Mouse (Mus musculus) adrenal gland, adult 18-20 months (tissue): ENCODE measurements around the gene Rab11fip4. TPM values are rescaled to one million over a fixed set of nuclear protein-coding genes. Genes with fewer than 3 reads are reported as not detected.
"Not testable (repeated sequence)": the region's sequence is repeated elsewhere in the genome, so short reads cannot be mapped to it uniquely, and the experiment has no call there.

Experiments used
- DNase-seq, 2 experiments: peaks; one replicate each; pipeline ENCODE4 v3.0.0; 2021 to 2022; ENCODE audit warnings: low spot score in 2 of 2
- total RNA-seq, 2 experiments: library from RNA; stranded (reverse); gene quantifications; 1 replicate in 1 of 2; 2 replicates in 1 of 2; pipeline ENCODE4 v1.2.3; 2021

The Rab11fip4 gene
- total RNA-seq, 2 experiments from 2014 or later: 2.0 to 4.3 TPM

GRCm38 (mm10) chr11:79675994-79676393, 85.0 kb downstream of the Rab11fip4 start:
- no peak for DNase-seq

DNA sequence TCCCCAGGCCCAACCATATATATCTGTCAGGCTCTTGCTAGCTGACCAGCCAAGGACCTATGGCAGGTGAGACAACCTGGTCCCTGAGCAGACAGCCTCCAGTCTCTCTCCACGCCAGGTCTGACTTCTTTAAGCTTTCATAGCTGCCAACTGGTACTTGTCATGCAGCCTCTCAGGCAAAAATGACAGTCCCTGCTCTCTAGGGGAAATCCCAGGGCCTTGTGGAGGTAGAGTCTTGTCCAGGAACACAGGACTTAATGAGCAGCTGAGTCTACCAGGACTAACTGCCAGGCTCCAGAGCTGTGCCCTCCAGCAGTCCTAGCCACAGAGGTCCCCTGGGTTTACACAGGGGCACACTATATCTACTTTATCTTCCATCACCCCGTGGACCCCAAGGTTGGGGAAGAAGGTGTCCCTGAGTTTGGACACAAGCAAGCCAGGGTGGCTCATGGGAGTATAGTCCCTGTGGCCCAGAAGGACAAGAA, 85.5 kb downstream of the Rab11fip4 start:
- DNase-seq: no peak

- DNase-seq: no peak
Measured at GRCm38 (mm10) chr11:79677402-79677801, 86.4 kb downstream of the Rab11fip4 start.

DNA sequence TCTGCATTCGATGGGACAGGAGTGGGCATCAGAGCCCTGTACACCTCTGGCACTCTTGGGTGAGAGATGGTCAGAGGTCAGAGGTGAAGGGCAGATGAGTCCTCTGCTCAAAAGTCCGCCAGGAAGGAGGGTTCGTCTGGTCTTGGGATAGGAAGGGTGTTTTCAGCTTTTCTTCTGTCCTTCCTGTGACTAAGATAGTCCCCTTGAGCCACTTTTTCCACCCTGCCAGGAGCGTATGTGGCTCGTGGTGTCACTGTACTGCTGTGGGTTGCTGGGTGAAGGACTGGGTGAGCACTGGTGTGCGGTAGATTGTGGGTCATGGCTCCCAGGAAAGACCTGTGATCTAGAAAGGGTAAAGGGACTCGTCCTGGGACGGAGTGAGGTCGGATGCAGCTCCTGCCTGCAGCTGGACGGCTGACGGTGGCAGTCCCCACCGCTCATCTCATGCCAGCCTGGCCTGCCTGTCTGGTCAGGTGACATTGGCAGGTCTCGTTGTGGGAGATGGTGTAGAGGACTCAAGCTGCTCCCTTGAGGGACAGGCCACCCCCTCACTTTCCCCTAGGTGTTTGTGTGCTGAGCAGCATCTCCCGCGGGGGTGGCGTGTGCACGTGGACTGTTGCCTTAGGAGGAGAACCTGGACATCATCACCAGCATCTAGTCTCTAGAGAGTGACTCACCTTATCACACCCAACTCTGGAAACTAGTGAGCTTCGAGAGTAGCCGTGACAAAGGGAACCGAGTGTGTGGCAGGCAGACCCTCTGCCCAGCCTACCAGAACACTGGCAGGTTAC, 87.5 kb downstream of the Rab11fip4 start:
- no peak for DNase-seq

GRCm38 (mm10) chr11:79679929-79680328, 88.9 kb downstream of the Rab11fip4 start:
- no peak for DNase-seq

DNA sequence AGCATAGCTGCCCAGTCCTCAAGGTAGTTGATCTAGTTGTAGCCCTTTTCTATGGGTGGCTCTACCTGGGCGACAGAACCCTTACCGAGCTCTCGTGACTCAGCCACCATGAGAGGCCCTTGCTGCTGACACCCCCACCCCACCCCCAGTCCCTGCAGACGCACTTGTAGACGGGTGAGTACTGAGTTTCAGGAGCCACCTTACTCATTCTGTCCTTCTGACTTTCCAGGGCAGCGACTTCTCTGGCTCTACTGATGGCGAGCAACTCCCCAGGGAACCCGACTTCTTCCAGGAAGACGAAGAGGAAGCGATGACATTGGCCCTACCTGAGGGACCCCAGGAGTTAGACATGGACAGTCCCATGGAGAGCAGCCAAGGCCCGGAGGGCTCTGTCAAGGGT, 89.5 kb downstream of the Rab11fip4 start:
- DNase-seq: no peak

DNA sequence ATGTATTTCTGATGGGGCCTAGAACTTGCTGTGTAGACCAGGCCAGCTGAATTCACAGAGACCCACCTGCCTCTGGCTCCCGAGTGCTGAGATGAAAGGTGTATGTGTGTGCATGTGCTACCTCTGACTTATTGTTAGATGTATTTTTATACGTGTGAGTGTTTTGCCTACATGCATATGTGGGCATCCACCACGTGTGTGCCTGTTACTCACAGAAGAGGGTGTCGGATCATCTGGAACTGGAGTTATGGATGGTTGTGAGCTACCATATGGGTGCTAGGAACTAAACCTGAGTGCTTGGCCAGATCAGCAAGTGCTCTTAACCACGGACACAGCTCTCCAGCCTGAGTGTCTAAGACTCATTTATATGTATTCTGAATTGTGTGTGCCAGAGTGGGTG, 90.2 kb downstream of the Rab11fip4 start:
- no peak for DNase-seq

DNA sequence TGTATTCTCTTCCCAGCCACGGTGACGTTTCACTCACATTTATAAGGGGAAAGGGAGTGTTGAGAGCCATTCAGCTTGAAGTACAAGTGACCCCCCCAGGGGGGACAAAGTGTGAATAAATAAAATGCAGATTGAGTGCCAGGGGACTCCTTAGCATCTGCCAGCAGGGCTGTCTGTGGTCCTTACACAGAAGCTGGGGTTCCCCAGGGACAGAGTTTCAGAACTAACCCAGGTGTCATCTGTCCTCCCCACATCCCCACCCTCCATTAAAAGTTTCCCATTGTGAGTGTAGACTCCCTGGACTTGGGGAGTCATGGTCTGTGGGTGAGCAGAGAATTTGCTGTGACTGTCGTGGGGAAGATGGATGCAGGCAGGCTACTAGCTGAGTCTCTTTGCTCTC, 90.8 kb downstream of the Rab11fip4 start:
- DNase-seq: no peak

- DNase-seq: no peak
Measured at GRCm38 (mm10) chr11:79685109-79685508, 94.1 kb downstream of the Rab11fip4 start.

DNA sequence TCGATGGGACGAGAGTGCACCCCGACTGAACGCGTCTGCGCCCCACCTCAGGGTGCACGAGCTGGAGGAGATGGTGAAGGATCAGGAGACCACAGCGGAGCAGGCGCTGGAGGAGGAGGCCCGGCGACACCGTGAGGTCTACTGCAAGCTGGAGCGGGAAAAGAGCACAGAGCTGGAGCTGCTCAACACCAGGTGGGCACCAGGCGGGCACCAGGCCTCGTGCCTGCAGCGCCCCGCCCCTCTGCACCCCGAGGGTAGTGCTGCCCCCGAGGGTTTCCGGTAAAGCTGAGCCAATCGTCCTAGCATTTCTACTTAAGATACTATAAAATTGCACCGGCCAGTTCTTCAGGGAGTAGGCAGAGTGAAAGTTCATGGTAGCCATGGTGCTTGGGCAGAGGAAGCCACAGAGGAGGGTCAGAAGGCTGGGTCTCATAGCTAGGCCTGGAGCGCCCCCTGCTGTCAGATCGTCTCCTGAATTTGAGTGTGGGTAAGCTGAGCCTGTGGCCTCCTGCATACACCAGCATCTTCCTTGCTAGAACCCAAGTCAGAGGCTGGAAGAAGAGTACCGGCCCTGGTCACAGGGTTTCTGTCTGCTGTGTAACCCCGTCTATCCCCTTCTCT, 95.6 kb downstream of the Rab11fip4 start:
- peak; percentile 93 to 95 for DNase-seq

DNA sequence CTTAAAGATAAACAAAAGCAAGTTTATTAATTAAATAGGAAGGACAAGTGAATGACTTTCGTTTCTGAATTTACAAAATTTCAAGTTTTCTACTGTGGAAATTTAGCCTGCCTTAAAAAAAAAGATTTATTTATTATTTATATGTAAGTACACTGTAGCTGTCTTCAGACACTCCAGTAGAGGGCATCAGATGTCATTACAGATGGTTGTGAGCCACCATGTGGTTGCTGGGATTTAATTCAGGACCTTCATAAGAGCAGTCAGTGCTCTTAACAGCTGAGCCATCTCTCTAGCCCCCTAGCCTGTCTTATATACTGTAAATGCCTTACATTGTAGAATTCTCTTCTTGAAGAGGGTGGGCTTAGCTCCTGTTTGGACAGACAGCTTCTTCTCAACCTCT, 98.9 kb downstream of the Rab11fip4 start:
- no peak for DNase-seq

- DNase-seq: no peak
Measured at GRCm38 (mm10) chr11:79691513-79691912, 100.5 kb downstream of the Rab11fip4 start.

DNA sequence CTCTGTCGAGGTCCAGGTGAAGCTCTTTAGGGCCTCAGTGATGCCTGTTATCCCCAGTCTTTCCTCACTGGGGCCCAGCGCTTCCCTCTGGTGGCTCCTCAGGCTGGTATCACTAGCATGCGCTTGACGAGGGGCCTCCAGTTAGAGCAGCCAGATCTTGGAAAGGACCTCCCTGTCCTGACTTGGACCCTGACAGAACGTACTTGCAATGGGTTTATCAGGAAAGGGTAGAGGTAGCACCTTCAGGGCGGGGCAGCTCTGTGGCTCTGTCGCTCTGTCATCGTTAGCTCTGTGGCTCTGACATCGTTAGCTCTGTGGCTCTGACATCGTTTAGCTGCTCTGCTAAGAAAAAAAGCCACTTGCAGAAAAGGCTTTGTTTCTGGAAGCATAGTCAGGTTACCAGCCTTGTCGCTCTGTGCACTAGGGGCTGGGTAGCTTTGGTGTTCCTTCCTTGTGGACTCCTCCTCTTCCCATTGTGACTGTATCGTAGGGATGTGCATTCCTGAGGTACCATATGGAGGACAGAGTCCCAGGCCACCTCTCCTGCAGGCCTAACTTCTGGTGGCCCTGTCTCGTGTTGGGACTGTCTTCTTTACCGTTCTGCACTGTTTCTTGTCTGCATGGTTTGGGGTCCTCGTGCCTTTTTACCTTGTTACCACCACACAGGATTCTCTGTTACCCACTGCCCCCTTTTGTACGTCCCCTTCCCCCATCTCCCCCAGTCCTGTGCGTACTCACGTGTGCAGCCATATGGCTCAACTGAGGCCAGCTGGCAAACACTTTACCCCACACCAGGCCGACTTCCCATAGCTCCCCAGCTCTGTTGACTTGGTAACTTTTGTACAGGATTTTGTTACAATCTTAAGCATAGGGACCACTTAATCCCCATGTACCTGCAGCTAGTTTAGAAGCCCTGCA, 105.6 kb downstream of the Rab11fip4 start:
- DNase-seq: no peak

GRCm38 (mm10) chr11:79698071-79698470, 107.1 kb downstream of the Rab11fip4 start:
- DNase-seq: no peak

DNA sequence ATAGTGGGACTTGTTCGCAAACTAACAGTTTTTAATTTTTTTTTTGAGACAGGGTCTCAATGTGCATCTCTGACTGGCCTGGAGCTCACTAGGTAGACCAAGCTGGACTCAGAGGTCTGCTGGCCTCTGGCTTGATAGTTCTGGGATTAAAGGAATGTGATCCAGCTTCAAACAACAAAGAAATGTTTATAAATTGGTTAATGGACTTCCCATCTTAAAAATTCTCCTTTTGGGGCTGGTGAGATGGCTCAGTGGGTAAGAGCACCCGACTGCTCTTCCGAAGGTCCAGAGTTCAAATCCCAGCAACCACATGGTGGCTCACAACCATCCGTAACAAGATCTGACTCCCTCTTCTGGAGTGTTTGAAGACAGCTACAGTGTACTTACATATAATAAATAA, 107.5 kb downstream of the Rab11fip4 start:
- DNase-seq: not testable (repeated sequence)

- DNase-seq: no peak
Measured at GRCm38 (mm10) chr11:79701466-79701865, 110.5 kb downstream of the Rab11fip4 start.

DNA sequence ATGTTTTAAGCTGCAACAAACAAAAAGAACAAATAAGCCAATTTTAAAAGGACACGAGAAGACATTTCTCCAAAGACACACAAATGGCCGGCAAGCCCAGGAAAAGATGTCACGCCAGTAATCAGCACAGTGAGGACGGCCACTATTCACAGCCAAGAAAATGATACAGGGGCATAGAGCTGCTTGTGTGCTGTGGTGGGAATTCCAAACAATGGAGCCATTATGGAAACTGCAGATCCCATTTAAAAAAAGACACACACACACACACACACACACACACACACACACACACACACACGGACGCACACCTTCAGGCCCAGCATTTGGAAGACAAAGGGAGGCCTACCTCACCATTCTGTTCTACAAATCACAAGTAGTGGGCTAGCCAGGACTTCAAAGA, 111.1 kb downstream of the Rab11fip4 start:
- no peak for DNase-seq

DNA sequence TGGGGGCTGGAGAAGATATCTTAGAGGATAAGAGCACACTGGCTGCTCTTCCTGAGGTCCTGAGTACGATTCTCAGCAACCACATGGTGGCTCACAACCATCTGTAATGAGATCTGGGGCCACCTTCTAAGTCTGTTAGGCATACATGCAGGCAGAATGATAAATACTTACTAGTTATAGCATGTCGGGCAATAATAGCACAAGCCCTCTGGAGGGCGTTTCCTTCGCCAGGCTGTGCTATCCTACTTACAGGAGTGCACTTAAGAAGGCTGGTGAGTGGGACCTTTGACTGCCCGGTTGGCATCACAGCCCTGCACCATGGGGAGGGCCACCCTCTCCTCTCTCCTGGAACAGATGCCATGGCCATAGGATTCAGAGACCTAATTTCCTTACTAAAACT, 112.4 kb downstream of the Rab11fip4 start:
- DNase-seq: no peak

- no peak for DNase-seq
Measured at GRCm38 (mm10) chr11:79703885-79704291, 112.9 kb downstream of the Rab11fip4 start.

DNA sequence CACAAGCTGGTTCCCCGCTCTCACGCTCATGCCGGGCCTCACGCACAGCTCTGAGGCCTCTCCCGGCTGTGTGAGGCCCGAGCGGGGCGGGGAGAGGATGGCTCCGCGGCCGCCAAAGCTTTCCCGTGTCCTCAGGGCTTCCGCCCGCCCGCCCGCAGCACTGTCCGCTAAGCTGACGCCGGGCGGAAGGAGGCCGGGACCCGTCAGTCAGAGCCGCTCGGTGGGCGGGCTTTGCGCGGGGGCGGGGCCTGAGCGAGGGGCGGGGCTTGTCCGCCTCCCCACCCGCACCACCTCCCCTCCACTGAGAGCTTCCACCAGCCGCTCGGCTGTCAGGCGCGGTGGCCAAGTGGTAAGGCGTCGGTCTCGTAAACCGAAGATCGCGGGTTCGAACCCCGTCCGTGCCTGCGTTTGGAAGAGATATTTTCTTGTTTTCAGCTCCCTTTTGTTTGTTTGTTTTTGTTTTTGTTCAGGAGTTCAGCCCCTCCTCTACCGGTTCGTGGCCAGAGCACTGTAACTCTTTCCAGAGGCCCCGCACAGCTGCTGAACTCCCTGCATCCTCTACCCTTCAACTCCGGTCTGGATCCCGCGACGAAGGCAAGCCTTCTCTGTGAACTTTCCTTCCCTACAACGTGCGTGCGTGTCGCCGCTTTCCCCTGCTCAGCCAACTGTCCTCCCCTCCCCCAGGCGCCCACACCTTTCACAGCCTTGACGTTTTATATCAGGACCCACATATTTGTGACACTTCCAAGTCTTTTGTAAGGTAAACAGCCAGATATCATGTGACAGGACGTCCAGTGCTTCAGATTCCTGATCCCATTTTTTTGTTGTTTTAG, 113.5 kb downstream of the Rab11fip4 start:
- peak; percentile 99 to 100 for DNase-seq

GRCm38 (mm10) chr11:79707084-79707483, 116.1 kb downstream of the Rab11fip4 start:
- DNase-seq: no peak
